Mouse (Mus musculus) cerebellum, postnatal 10 days (tissue): ENCODE measurements around the gene Lrpap1.

ENCODE experiments used
- DNase-seq, 2 experiments: peaks; one replicate each; pipeline ENCODE4 v3.0.0; 2021; ENCODE audit warnings: mixed read lengths in 2 of 2

The Lrpap1 gene

DNA sequence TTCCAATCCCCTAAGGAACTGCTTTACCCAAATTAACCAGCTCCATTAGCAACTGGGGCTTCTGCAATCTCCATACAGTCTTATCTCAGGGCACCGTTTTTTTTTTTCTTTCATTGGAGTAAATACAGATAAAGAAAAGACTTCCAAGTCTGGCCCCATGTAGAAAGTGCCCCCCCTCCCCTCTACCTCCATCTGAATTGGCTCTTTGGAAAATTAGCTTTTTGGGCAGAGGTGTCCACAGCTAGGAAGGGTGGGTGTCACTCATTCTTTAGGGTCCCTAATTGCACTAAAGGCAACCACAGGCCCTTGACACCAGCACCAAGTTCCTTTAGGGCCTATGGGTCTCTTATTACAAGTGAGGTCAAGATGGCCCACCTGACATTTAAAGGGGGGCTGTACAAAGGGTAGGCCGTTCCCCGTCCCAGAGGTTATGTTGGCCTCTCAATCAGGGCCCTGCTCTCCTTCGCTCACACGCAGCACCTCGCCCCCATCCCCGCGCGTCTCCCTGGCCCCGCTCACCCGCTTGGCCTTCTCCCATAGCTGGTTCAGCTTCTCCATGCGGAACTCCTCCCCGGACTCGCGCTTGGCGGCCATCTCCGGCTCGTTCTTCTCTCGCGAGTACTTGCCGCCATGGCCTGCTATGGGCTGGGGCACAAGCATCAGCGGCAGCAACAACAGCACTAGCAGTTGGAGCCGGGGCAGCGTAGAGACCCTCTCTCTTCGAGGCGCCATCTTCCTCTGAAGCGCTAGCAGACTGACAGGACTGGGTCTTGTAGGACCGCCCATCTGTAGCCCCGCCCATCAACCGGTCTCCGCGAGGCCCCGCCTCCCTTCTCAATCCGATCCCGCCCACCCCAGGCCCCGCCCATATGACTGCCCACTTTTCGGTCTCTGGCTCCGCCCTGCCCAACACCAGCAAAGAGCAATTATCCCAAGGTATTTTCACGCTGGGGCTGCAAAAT is at the start of gene Lrpap1:
TSS of gene Lrpap1 (minus strand) at position 807 of the 962 bp plus-strand sequence.
- DNase-seq, result peak; percentile 97 to 98

DNA sequence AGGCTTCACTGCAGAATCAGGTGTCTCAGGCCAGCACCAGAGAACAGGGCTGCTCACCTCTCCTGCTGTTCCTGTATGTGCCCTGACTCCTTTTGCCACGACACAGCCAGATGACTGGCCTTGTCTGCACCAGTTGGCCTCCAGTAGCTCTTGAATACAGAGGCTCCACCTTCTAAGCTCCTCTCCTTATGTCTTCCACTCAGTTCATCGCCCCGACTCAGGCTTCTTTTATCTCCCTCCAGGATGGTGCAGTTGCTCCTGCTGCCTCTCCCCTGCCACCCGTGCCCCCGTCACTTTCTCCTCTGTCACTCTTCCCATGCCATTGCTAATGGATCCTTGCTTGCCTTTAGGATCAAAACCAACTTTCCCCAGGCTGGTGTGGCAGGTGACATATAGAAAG is 44.4 kb upstream of the Lrpap1 start:
- peak in 1 of 2 experiments; percentile 29 for DNase-seq

DNA sequence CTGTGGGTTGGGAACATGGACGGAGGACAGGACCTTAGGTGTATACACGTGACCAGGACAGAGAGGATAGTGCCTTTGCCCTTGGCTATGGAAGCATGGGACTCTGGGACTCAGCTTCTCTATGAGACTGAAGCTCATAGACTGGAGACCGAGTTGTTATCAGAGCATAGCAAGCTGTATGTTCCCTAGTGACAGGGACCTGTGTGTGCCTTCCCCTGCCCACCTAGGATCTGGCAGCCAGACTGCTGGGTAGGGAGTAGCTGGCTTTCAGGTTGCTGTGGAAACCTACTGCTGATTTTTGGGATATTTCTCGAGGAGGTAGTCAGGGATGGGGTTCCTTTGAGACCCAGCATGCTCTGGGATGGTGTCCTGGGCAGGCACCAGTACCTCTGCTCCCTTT is 44.0 kb upstream of the Lrpap1 start:
- DNase-seq, result peak in 1 of 2 experiments; percentile 22

DNA sequence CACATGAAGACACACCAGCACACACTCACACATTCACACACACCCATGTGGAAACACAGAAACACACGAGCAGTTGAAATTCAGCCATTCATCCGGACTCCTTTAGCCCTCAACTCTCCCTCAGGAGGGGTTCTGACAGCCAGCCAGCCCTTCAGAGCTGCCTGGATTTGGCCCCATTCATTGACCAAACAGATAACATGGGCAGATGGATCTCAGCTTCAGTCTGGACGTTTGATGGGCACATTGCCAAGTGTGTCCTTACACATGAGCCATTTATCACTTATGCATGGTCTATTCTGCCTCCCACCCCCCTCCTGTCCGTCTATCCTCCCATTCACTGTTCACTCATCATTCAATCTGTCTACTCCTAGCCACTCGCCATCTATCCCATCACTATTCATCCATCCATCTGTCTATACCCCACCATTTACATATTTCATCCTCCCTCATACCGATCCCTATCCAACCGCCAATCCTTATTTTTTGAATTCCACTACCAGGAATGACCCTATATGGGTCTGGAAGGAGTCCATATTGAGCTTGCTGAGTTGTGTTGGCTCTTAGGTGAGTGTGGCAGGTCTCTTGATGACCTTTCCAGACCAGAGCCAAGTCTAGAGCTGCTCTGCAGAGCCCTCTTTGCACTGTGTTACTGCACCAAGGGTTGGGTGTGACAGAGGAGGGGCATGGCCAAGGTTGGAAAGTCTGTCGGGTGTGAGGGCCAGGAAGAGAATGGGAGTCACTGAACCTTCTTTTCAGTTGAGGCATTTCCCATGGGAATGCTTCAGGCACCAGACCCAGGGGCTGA is 42.6 kb upstream of the Lrpap1 start:
- peak; percentile 98 for DNase-seq

DNA sequence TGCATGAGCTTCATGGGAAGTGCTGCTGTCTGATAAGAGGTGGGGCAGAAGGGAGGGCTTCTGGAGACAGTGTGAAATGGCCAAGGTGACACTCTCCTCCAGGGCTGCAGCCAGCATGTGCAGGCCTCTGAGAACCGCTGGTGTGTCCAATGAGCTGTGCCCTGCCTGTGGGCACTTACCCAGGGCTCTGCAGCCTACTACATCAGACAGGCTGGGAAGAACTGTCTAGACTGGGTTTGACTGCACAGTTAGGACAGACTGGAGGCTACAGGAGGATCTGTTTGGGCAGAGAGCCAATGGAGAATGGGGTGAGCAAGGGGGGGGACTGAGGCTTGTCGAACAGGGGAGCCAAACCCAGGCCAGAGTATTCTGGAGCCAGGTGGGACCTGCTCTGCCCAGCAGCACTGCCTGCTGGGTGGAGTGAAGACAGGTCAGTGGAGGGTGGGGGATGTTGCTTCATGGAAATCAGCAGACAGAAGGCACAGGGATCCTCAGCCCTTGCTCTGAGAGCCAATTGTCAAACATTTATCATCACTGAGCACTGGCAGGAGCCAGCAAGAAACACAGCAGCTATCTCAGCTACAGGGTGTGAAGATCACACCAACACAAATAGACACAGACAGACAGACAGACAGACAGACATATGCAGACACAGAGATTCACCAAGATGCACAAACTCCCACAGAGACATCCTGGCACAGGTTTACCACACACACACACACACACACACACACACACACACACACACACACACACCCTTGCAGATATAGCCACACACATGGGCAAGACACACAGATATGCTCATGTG is 41.8 kb upstream of the Lrpap1 start:
- peak; percentile 83 to 85 for DNase-seq

DNA sequence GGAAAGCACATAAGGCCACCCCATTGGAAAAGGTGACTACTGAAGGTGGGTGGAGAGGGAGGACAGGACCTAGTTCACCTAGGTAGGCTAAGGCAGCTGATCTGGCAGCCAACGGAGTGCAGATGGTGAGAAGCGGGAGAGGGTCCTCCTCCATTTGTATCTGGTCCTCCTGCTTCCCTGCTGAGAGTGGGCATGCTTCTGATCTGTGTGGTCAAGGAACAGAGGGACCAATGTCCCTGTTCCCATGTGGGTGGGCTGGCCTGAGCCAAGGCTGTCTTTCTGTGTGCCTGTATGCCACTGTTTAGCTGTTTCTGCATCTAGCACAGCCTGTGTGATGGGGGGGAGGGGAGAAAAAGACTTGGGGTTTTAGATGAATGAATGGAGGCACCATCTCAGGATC is 41.2 kb upstream of the Lrpap1 start:
- DNase-seq, result peak; percentile 82 to 89

DNA sequence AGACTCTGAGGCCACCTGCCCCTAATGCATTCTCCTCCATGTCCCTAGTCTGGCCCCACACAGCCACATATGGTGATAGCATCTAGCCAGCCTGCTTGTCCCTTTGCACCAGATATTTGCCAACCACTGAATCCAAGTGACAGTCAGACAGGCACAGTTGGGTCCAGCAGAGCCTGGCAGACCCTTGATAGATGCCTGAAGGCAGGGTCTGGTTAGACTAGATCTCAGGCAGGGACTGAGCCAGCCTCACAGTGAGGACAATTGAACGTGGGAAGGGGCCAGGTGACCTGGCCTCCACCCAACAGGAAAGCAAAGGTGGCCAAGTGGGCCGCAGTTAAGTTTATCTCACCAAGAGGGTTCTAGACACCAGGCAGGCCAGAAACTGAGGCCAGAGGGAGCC is 39.1 kb upstream of the Lrpap1 start:
- DNase-seq, result peak; percentile 93 to 95

DNA sequence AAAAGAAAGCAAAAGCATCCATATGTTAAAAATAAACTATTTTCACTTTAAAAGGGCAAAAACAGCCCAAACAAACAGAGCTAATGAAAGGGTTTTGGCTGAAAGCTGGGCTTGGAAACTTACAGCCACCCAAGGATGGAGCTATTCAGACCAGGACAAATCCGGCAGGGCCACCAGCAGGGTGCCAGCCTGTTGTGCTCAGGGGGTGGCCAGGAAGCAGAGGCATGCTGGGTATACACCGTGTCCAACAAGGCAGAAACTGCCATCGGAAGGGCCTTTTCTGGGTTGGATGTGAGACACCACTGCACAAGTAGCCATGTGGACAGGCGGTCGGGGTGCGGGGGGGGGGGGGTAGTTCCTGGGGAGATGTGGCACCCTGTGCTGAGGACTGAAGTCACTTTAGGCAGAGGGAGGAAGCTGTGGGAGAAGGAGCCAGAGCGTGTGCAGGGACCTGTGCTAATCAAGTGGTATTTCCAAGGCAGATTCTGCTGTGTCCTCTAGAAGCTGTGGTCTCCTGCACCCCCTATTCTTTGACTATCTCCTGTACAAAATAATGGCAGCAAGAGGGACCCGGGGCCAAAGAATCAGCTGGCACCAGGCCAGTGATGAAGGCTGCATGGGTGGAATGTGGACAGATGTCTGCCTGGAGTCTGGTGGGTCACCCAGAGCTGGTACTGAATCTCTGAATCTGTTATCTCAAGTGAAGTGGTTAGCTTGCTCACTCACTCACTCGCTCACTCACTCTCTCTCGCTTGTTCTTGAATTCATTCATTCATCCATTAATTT is 38.1 kb upstream of the Lrpap1 start:
- peak; percentile 69 to 71 for DNase-seq

DNA sequence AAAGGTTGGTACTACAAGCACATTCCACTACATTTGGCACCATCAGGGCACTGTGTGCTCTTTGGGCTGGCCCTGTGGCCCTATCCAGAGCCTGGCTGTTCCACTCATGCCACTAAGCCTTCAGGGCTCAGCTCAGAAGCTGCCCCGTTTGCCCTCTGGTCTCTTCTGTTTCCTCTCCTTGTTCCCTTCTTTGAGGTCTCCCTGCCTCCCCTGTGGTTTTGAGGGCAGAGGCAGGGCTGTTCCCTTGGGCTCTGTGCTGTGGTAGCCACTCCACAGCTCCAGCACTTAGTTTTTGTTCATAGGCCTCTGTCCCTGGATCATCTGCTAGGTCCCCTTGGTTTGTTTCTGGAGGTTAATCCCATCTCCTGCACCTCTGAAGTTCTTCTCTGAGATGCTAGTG is 37.3 kb upstream of the Lrpap1 start:
- DNase-seq, result no peak

DNA sequence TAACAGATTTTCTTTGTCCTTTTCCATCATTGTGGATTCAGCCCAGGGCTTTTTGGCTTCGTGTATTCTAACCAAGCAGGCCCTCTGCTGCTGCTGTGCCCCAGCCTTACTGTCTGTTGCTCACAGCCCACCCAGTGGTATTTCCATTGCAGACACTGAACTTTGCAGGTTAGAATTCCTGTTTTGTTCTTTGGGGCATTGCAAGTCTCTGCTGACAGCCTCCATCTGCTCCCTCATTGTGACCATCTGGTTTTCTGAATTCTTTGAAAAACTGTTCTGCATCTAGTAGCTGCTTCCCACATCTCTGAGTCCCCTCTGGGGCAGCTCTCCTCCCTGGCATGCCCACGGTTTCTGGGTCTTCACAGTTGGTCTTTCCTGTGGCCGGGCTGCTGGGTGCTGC is 35.8 kb upstream of the Lrpap1 start:
- peak; percentile 47 to 65 for DNase-seq

DNA sequence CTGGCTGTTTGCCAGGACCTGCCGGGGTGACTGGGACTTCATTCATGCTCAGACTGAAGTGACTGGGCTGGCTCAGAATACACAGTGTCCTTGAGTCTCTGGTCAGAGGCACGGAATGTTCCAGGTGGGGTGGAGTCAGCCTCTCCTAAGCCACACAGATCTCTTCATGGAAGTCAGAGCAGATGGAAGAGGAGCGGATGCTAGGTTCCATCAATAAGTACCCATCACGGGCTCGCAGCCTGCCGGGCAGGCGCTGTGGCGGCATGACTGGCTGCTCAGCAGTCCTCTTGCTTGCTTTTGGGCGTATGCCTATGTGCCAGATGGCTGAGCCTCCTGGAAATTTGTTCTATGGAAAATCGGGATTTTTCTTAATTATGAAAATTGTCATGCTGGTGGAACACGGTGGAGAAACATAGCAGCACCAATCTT is 32.6 kb upstream of the Lrpap1 start:
- peak; percentile 90 to 95 for DNase-seq

DNA sequence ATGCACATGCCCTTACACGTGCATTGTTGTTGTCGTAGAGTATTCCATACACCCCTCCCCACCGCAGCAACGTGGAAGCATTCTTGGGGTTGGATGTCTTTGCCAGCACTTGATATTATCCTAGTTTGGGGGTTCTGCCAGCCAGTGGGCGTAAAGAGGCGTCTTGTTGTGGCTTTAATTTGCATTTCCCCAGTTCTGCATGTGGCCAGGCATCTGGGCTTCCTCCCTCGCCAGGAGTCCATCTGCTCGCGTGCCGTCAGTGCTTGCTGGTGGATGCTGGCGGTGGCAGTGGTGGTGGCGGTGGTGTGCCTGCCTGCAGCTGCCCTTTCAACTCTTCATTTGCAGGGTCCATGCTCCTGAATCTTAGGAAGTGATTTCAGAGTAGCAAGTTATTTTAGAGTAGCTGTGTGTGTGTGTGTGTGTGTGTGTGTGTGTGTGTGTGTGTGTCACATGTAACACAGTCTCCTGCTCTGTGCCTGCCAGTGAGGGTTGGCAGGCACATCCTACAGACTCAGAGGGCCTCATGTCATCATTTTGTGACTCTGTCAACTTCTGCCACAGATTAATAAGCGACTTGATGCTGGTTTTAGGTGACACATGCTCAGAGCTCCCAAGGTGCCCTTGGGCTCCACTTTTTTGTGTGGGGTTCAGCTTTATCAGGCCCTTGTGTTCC is 32.1 kb upstream of the Lrpap1 start:
- peak; percentile 80 to 88 for DNase-seq

DNA sequence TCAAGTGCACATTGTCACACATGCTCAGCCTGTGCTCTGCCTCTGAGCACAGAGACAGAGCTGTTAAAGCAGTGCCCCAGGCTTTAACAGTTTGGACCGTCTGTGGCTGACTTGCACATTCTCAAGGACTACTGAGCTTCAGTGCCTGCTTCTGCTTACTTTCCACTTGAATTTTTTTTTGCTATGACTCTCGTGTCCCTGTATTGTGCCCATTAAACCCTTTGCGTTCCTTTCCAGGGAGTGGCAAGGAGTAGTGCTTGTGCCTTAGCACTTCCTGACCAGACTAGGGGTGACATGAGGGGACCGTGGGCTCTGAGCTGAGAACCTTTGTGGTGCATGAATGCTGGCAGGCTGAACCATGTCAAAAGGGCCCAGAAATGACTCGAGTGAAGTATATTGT is 30.3 kb upstream of the Lrpap1 start:
- no peak for DNase-seq

DNA sequence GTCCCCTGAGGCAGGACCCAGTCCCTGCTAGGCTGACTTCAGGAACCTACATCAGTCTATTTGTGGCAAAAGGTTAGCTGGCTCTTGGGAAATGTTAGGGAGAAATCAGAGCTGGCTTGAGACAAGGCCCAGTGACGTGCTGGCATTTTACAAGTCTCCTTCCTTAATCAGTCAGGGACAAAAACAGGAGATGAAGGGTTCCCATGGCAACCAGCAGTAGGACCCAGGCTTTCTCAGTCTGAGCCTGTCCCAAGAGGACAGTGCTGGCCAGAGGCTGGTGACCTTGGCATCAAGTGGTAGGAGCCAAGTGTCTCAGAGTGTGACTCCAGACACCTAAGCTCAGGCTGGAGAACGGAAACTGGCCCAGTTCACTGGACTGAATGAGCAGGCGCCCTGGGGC is 28.7 kb upstream of the Lrpap1 start:
- DNase-seq, result no peak

DNA sequence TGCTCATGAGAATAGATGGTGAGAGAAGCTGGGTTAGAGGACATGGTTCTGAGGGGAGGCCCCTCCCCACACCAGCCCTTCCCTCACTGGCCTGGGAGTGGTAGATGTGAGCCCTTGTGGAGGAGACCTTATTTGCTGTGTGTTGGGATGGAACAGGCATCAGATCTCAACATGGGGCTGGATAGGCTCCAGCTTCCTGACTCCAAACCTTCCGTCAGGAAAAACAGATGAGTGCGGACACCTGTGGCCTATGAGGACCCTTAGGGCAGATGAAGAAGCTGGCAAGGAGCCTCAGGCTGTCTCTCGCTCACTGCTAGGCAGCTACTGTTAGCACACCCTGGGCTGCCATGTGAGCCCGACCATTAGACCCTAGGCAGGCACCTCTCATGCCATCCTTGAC is 27.9 kb upstream of the Lrpap1 start:
- peak; percentile 72 to 76 for DNase-seq

DNA sequence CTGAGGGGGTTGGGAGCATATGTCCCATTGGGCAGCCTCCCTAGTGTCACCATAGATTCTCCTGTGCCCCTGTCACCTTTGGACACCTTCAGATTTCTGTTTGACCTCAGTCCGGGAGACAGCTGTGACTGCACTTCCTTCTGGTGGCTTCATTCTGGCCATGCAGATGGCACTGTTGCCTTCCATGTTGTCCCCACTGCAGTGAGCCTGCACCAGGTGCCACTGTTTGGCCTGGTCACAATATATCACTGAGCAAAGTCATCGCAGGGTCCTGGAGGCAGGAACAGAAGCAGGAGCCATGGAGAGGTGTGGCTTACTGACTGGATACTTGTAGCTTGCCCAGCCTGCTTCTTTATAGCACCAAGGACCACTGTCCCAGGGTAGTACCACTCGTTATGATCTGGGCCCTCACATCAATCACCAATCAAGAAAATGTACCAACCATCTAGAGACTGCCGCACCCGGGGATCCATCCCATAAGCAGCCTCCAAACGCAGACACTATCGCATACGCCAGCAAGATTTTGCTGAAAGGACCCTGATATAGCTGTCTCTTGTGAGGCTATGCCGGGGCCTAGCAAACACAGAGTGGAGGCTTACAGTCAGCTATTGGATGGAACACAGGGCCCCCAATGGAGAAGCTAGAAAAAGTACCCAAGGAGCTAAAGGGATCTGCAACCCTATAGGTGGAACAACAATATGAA is 26.9 kb upstream of the Lrpap1 start:
- peak; percentile 52 to 55 for DNase-seq

DNA sequence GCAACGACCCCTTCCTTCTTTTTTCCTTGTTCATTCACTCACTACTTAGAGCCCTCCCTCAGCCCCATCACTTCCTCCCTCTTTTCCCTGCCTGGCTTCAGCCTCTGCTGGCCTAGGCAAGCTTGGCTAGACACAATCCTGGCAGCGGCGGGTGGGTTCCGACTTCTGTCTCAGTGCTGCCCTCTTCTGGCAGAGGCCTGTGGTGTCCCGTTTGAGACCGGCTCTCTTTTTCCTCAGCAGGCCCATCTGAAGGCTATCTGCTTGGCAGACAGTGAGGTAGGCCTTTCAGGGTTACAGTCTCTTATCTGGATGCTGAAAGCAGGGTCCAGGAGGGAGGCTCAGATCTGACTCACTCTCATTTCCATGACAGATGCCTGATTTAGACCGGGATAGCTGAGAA is 26.2 kb upstream of the Lrpap1 start:
- DNase-seq, result peak; percentile 98 to 99

DNA sequence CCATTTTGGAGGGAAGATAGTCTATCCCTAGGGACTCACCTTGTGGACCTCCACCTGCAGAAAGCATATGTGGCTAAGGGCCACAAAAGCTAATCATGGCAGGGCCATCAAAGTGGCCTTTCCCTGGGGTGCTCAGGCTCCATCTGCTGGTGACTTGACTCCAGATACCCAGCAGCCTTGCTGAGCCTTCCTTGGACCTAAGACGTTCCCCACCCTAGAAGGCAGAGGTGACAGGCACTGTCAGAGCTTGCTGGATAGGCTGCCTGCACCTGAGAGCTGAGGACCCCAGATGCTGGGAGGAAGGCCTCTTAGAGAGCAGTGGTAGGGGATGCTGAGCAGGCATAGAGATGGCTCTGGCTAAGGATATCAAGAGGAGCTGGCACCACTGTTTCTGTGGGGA is 25.7 kb upstream of the Lrpap1 start:
- peak; percentile 56 to 58 for DNase-seq

DNA sequence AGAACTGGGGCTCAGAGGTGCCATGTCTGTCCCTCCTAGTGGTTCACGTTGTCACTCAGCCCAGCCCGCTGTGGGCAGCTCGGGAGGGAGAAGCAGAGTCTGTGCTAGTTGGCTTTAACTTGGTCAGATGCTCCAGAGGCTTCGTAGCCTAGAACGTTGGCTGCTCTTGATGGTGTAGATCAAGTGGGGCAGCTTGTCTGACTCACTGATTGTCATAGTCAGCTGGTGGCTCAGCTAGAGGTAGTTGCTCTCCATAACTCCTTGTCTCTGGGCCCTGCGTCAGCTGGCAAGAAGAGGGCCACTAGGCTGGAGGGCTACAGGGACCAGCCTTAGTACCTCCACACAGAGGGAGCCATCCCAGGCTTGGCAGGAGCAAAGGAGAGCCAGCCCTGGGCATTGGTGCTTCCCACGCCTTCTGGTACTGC is 24.2 kb upstream of the Lrpap1 start:
- peak; percentile 75 to 86 for DNase-seq

DNA sequence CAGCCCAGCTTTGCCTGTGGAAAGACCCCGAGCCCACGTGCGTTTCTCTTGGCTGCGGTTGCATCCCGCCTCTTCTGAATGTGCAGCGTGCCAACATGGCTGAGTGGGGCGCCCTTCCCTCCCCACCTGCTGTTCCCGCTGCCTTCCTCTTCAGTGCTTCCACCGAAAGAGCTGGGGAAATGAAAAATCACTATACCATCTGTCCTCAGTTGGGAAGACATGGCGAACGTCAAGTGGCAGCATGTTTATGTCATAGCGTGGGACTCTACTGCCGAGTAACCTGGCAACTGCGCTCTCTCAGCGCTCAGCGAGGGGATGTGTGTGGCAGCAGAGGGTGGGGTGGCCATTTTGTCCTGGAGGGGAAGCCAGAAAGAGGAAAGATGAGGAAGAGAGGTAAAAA is 23.6 kb upstream of the Lrpap1 start:
- peak; percentile 81 to 90 for DNase-seq

DNA sequence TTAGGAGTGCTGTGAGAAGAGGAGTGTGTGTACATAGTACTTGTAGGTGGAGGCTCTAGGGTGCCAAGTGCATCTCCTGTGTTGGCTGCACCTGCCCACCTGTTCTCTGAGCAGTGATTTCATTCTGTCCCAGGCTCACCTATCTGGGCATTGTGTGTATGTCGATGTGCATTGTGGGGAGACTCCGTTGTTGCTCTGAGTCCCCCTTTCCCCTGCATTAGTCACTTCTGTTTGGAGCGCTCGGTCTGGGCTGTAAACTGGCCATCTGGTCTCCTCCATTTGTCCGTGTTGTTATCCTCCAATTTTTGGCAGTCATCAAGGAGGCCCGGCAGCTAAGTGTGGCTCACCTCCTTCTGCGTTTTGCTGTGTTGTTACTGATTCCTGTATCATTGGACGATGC is 14.5 kb upstream of the Lrpap1 start:
- DNase-seq, result peak; percentile 82 to 84
